In the genomic region with DNA sequence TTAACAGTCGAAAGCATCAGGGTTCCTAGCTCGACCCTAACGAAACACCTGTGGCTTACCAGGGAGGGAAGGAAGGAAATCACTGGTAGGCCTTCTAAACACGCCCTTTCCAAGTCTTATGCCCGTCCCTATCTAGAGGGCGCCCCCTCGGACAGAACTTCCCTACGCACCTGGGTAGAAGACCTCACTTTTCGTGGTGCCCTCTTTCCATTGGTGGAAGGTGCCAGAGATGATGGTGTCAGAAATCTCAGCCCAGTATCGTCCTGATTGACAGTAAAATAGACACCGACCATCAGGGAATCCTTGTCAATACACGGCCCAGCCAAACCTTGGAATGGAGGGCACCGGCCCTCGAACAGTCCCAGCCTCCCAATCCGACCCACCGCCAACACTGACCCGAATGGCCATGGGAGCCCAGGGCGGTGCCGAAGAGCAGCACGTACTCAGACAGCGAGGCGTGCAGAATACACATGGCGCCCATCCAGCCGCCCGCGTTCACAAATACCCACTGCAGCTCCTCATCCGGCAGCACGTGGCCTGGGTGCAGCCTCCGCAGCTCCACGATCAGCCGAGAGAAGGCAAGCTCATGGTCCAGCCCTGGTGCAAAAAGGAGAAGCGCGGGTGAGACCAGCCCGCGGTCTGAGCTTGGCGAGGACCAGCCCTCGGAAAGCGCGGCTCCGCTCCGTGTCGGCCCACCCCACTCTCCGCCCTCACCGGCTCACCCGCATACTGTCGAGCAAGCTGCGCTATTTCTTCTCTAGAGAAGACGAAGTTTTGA, we compare ENCODE assay signal across 8 mouse cellular contexts. TPM values are rescaled to one million over a fixed set of nuclear protein-coding genes. Genes with fewer than 3 reads are reported as not detected.
A peak's percentile ranks its signal among the peaks of the same experiment; 100 is the strongest.
DNase-seq lines count a peak whose midpoint lies in the region; ATAC-seq lines count a peak whose summit lies in the region.

No protein-coding gene starts in this region.

- ATAC-seq in lung, embryonic 16.5 days (ENCODE audit: low read depth): peak; percentile 83

- H3K4me1 ChIP-seq in lung, embryonic 16.5 days (replicated peaks; ENCODE audit: control insufficient read depth, insufficient read depth, low read length): peaks cover 12% of the 10 kb centered on the region

- H3K9me3 ChIP-seq in lung, embryonic 16.5 days (ENCODE audit: control insufficient read depth, low read length): no peaks in the 10 kb centered on the region

- H3K27ac ChIP-seq in lung, embryonic 16.5 days (ENCODE audit: low read length): peak overlapping the region; percentile 86

- peak; percentile 42 for DNase-seq in ovary, adult 18-20 months (ENCODE audit: low spot score)
- DNase-seq in ovary, postnatal 10 days (ENCODE audit: low spot score): no peak
- DNase-seq in cerebellum, adult 8-10 months: peak; percentile 60
- peak; percentile 57 to 76 for DNase-seq in frontal cortex, adult 2 months (ENCODE audit: extremely low spot score in 1 of 2, low spot score in 1 of 2)
- peak; percentile 66 to 83 for DNase-seq in kidney, postnatal 25 days
- DNase-seq in right cerebral cortex, postnatal 10 days (ENCODE audit: low spot score in 2 of 2): peak; percentile 83 to 87
- no peak for DNase-seq in ovary, postnatal 14 days (ENCODE audit: low spot score)

- no peaks in the 10 kb centered on the region for H3K27me3 ChIP-seq in lung, embryonic 16.5 days (ENCODE audit: control insufficient read depth, insufficient read depth, low read depth, low read length)

- H3K4me3 ChIP-seq in lung, embryonic 16.5 days (ENCODE audit: low read length): peak overlapping the region; percentile 76

- peaks cover 5% of the 10 kb centered on the region for H3K36me3 ChIP-seq in lung, embryonic 16.5 days (ENCODE audit: control insufficient read depth, insufficient read depth, low read length)

- peak overlapping the region; percentile 76 for H3K9ac ChIP-seq in lung, embryonic 16.5 days (ENCODE audit: low read length)

- WGBS in lung, embryonic 16.5 days: under 1% methylated on average over 48 of the region's 48 CpGs

- H3K4me2 ChIP-seq in lung, embryonic 16.5 days (ENCODE audit: low read depth, low read length): peak overlapping the region; percentile 92

RNA-seq across cellular contexts. Expression of gene Arid3c, which starts 9.6 kb away (rescaled TPM):
- 0.12 and 0.17 TPM in 2 replicates for polyA plus RNA-seq in frontal cortex, adult 2 months (2012; rRNA removed)
- polyA plus RNA-seq in lung, embryonic 16.5 days (2015; fragmentation: Nextera tagmentation; extraction: Ambion mirVana): not detected in 2 replicates

RNA-seq across cellular contexts. Expression of gene Galt, which starts 14.5 kb away (rescaled TPM):
- polyA plus RNA-seq in frontal cortex, adult 2 months (2012; rRNA removed): 196 and 224 TPM in 2 replicates
- polyA plus RNA-seq in lung, embryonic 16.5 days (2015; fragmentation: Nextera tagmentation; extraction: Ambion mirVana): 36.5 and 39.6 TPM in 2 replicates

RNA-seq across cellular contexts. Expression of gene Sigmar1, which starts 15.4 kb away (rescaled TPM):
- polyA plus RNA-seq in frontal cortex, adult 2 months (2012; rRNA removed): 60.9 TPM in 2 replicates
- polyA plus RNA-seq in lung, embryonic 16.5 days (2015; fragmentation: Nextera tagmentation; extraction: Ambion mirVana): 69.9 and 72.2 TPM in 2 replicates

RNA-seq across cellular contexts. Expression of gene Dctn3, which starts 17.6 kb away (rescaled TPM):
- 189 and 190 TPM in 2 replicates for polyA plus RNA-seq in frontal cortex, adult 2 months (2012; rRNA removed)
- 137 and 156 TPM in 2 replicates for polyA plus RNA-seq in lung, embryonic 16.5 days (2015; fragmentation: Nextera tagmentation; extraction: Ambion mirVana)

RNA-seq across cellular contexts. Expression of gene Rpp25l, which starts 27.2 kb away (rescaled TPM):
- polyA plus RNA-seq in frontal cortex, adult 2 months (2012; rRNA removed): 30.7 and 32.5 TPM in 2 replicates
- polyA plus RNA-seq in lung, embryonic 16.5 days (2015; fragmentation: Nextera tagmentation; extraction: Ambion mirVana): 80.5 and 85.0 TPM in 2 replicates

Comparison
In these comparisons a context has a peak if more than half of its experiments do, and no peak if none do; other contexts are left out.
1. DNase-seq: peak in ovary, adult 18-20 months (single experiment), cerebellum, adult 8-10 months (single experiment), frontal cortex, adult 2 months (2 of 2), kidney, postnatal 25 days (2 of 2) and right cerebral cortex, postnatal 10 days (2 of 2); none in ovary, postnatal 10 days (single experiment) and ovary, postnatal 14 days (single experiment).